Mouse (Mus musculus) spleen, postnatal 36 days (tissue): Measurements from ENCODE around the gene Ppp1cc.
"Not testable (repeated sequence)": the region's sequence is repeated elsewhere in the genome, so short reads cannot be mapped to it uniquely, and the experiment has no call there.

Experiments used
- DNase-seq, 2 experiments: peaks; one replicate each; pipeline ENCODE4 v3.0.0; 2022; ENCODE audit warnings: low spot score in 2 of 2, mixed read lengths in 1 of 2

The Ppp1cc gene

DNA sequence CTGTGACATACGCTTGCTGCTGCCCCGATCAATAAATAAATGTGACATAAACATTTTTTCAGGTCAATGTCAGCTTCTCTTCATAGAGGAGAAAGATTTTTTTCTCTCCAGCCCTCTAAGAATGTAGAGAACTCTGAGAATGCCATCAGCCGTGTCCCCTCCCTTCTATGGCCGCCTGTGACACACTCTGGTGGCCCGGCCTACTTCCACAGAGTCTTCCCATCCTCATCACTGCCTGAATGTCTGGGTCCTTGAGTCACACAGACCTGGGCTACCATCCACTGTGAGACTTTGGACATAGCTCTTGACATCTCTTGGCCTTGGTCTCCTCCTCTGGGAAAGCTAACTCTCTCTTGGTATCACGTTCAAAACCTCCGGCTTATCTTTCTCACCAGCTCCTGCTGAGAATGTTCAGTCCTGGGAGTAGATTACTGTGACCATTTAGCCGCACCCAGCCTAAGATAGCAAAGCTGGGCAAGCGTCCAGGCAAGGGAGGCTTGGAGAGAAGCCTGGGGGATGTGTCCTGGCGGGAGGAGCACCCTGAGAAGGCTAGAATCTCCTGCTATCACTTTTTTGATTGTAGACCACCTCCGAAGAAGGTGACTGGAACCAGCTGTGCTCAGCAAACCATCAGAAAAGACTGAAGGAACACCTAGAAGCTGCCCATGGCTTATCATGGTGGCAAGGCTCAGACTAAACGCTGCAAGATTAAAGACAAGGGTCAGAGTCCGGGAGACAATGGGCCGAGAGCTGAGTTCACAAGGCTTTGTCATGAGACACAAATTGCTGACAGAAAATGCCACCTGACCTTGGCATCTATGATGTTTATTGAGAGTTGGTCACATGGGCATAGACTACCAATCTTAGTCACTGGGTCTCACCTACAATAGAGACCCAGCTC, 21.3 kb upstream of the Ppp1cc start:
- peak; percentile 32 to 46 for DNase-seq

DNA sequence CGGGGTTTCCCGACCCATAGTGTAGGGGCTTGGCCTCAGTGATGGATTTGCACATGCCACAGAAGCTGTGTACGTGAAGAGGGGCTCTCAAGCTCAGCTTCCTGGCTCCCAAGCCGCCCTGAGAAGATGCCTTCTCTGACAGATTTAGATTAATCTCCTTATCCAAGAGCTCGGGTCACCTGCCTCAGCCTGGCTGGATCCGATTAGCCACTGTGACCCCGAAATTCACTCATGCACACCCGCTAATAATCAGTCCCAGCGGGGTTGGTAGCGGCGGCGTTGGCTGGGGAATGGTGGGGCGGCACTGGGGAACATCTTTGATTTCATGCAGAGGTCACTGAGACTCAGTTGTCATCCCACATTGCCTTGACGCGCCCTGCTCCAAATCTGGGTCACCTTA, 19.2 kb upstream of the Ppp1cc start:
- no peak for DNase-seq

DNA sequence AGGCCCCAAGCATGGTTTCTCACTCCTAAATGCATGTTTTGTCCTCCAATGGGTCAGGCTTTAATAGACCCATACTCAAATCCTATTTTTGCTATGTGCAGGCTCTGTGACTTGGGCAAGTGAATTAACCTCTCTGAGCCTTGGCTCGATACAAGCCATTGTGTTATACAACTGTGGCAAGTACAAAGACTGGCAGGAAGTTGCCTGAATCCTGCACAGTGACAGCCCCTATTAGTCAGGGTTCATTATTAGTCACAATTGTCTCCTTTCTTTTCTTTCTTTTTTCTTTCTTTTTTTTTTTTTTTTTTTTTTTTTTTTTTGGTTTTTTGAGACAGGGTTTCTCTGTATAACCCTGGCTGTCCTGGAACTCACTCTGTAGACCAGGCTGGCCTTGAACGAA, 18.3 kb upstream of the Ppp1cc start:
- DNase-seq, result not testable (repeated sequence)

- no peak for DNase-seq
These were observed 17.4 kb upstream of the Ppp1cc start, which contains the start of gene Ccdc63 for GRCm38 (mm10) chr5:122140723-122141122. Ccdc63 (minus strand) TSS chr5:122140823.

DNA sequence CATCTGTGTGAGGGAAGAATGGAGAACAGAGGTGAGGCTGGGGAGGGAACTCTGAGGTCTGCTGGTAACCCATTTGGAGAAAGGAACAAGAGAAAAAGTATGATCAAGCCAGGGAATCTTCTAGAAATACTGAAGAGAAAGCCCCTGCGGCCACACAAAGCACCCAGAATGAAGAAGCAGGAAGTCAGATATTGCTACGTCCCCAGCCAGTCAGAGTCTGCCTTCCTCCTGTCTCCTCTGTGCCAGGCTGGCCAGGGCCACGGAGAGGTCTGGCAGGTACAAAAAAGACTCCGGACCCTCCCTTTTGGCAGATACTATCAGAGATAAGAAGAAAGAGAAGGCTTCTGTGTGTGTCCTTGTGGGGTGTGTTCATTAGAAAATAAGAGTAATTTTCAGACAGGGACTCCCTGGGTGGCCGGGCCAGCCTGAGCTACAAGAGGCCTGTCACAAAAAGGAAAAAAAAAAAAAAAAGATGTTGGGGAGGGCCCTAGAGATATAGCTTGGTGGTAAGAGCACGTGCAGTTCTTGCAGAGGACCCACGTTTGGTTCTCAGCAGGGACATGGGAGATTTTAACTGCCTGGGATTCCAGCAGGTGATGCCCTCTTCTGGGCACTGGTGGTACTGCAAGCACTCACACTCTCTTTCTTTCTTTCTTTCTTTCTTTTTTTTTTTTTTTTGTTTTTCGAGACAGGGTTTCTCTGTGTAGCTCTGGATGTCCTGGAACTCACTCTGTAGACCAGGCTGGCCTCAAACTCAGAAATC, 15.7 kb upstream of the Ppp1cc start:
- peak in 1 of 2 experiments; percentile 43 for DNase-seq

DNA sequence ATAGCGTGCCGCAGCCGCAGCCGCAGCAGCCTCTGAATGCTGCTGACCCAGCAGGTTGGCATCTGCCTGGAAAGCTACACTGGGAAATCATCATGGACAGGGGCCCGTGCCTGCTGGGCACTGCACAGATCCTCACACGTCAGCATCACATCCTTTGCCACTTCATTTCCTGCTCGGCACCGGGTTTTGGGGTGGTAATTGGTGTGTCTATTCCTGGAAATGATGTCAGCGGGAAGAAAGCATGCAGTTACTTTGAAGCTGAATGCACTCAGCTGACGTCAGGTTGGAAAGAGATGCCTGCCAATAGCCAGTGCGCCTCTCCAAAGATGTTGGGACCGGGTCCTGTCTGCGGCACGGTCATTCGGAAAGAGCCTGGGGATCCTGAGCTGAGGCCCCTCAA, 14.5 kb upstream of the Ppp1cc start:
- DNase-seq, result no peak

DNA sequence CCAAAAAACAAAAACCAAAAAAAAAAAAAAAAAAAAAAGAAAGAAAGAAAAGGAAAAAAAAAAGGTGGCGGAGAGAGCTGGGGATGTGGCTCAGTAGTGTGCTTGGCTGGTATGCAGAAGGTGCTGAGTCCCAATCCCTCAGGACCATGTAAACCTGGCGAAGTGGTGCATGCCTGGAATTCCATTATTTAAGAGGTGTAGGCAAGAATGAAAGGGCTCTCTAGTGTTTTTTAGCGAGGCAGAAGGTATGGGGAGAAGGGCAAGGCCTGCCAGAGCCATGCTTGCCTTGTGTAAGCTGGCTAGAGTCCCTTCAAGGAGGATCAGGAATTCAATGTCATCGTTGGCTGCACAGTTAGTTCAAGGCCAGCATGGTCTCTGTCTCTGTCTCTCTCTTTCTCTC, 13.3 kb upstream of the Ppp1cc start:
- no peak for DNase-seq

- DNase-seq, result peak; percentile 78 to 79
These were observed 12.6 kb upstream of the Ppp1cc start for GRCm38 (mm10) chr5:122145381-122146055.

- DNase-seq, result peak in 1 of 2 experiments; percentile 25
These were observed 12.0 kb upstream of the Ppp1cc start for GRCm38 (mm10) chr5:122146056-122146580.

DNA sequence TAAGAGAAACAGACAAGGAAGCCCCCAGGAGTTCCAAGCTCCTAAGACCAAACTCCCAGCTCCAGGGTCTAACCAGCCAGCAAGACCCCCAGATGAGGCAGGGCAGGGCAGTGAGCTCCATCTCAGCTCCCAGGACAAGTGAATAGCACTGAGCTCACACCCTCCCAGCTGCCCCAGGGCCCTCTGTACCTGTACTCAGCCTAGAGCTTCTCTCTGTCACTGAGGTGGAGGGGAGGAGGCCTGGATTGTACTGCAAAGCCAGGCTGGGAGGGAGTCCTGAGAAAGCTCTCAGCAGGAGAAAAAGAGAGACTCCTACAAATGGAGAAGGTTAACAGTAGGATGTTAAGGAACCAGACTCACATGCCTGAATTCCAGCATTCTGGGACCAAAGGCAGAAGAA, 11.5 kb upstream of the Ppp1cc start:
- no peak for DNase-seq

- no peak for DNase-seq
These were observed 10.0 kb upstream of the Ppp1cc start for GRCm38 (mm10) chr5:122148107-122148506.

DNA sequence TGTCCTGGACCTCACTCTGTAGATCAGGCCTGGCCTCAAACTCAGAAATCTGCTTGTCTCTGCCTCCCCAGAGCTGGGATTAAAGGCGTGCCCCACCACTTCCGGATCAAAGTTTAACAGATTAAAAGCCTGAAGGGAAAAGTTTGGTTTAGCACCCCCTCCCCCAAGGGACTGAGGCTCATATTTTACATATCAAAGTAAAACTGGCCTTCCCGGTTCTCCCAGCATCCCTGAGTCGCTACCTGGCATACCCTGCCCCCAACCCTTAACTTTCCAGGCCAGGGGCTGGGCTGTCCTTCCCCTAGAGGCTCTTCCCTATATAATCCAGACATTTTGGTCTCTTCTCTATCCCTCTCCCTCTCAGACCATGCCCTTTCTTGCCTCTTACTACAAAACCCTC, 8.8 kb upstream of the Ppp1cc start:
- DNase-seq, result no peak

DNA sequence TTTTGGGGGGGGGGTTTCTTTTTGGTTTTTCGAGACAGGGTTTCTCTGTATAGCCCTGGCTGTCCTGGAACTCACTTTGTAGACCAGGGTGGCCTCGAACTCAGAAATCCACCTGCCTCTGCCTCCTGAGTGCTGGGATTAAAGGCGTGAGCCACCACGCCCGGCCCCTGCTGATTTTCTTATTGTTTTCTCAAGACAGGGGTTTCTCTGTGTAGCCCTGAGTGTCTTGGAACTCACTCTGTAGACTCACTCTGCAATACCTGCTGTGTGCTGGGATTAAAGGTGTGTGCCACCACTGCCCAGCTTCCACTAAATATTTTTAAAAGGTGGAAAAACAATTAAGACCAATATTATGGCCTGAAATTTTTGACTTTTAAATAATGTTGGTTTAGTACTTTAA, 5.6 kb upstream of the Ppp1cc start:
- not testable (repeated sequence) for DNase-seq

GRCm38 (mm10) chr5:122154006-122154405, 4.1 kb upstream of the Ppp1cc start:
- DNase-seq, result no peak

DNA sequence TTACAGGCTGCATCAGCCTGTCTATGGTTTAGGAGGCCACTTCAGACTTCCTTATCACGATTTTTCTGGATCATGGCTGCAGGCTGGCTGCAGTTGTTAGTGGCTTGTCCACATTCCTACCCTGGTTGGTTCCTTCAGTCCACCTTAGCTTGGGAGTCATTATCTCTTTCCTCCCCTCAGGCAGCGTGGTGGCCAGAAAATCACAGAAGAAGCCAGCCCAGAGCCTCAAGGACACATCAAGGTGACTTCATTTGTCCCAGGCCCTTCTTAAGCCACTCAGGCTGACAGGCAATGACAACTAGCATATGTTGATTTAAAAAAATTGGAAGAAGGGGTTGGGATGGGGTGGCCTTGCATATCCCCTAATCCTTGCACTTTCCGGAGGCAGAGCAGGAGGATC, 3.3 kb upstream of the Ppp1cc start:
- no peak for DNase-seq

GRCm38 (mm10) chr5:122155613-122156012, 2.5 kb upstream of the Ppp1cc start:
- DNase-seq, result no peak

- no peak for DNase-seq
These were observed 1.6 kb upstream of the Ppp1cc start for GRCm38 (mm10) chr5:122156486-122156885.

DNA sequence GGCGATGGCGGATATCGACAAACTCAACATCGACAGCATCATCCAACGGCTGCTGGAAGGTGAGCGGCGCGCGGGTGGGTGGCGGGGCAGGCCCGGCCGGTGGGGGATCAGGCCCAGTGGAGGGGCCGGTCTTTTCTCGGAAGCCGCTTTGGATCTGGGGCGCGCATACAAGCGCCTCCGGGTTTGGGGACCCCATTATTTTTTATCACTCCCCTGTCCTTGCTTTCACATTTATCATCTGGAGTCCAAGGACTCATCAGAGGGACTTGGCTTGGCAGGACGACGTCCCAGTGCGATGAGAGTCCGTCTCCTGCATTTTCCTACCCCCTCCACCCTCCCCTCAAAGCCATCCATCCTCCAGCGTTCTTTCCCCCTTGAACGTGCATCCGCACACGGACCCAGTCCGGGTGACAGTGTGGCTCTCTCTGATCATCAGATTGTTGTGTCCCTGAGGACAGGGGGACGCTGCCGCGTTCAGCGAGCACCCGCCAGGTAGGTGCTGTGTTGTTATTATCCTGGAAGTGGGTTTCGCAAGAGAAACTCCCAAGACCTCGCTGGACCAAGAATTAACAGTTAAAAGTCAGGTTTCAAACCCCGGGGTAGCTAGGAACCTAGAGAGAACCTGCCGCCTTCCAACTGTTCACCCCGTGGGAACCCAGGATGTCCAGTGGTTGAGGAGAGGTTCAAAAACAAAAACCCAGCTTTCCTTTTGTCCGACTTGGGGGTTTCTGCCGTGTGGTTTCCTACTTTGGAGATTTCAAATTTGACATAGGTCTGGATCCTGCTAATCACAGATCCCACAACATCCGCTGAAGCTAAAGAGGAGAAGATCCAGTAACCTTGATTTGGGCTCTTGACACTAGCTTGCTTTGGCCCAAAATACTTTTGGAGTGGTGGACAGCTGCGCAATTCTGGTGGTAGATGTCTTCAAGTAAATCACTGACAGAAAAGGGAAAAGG, 758 bp downstream of the Ppp1cc start:
- no peak for DNase-seq

- DNase-seq, result peak; percentile 23 to 29
These were observed 5.1 kb downstream of the Ppp1cc start for GRCm38 (mm10) chr5:122163194-122163593.

DNA sequence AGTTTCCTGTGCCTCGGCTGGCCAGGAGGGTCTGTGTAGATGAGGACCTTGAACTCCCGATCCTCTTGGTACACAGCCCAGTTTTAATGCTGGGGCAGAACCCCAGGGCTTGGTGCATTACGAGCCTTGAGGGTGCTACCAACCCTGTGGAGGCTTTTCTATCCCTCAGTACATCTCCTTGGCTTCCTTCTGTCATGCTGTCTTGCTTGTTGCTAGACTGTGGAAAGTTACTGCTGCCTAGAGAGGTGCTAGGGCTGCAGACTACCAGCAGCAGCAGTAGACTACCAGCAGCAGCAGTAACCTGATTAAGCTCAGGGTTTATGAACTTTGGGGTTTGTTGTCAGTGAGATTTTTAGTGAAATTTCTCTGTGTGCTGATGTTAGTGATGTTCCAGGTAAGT, 5.9 kb downstream of the Ppp1cc start:
- DNase-seq, result no peak
